Mouse (Mus musculus) neural tube, embryonic 14.5 days (tissue): ENCODE data around the gene Gm8127. TPM values are rescaled to one million over a fixed set of nuclear protein-coding genes. Genes with fewer than 3 reads are reported as not detected.
"Not testable (repeated sequence)": the region's sequence is repeated elsewhere in the genome, so short reads cannot be mapped to it uniquely, and the experiment has no call there.

Experiments used
- ATAC-seq: fragments of 200-750 bp; cut with Nextera tagmentation; 2 replicates; pipeline ENCODE4 v1.8.0; 2017; ENCODE audit warnings: low read depth, mild to moderate bottlenecking, moderate TSS enrichment, moderate library complexity
- H3K27ac ChIP-seq: fragments of 300-500 bp; sonication (generic); 2 replicates; pipeline ENCODE4 v1.5.1; 2014; ENCODE audit warnings: low read depth, mild to moderate bottlenecking, control low read depth, low read length, moderate library complexity, mixed read lengths
- H3K27me3 ChIP-seq: fragments of 300-500 bp; sonication (generic); 2 replicates; pipeline ENCODE4 v1.6.1; 2014; ENCODE audit warnings: low read length; ENCODE audit not compliant: control insufficient read depth, insufficient read depth
- H3K36me3 ChIP-seq: fragments of 300-500 bp; sonication (generic); 2 replicates; pipeline ENCODE4 v1.6.1; 2014; ENCODE audit warnings: low read length, mixed read lengths; ENCODE audit not compliant: control insufficient read depth, insufficient read depth
- H3K4me1 ChIP-seq: fragments of 300-500 bp; sonication (generic); 2 replicates; pipeline ENCODE4 v1.6.1; 2014; ENCODE audit warnings: low read length; ENCODE audit not compliant: control insufficient read depth, insufficient read depth
- H3K4me2 ChIP-seq: fragments of 300-500 bp; sonication (generic); 2 replicates; pipeline ENCODE4 v1.6.1; 2014; ENCODE audit warnings: mild to moderate bottlenecking, low read depth, low read length, control low read depth
- H3K4me3 ChIP-seq: fragments of 300-500 bp; sonication (generic); 2 replicates; pipeline ENCODE4 v1.5.1; 2014; ENCODE audit warnings: low read depth, low read length, control low read depth, mixed read lengths
- H3K9ac ChIP-seq: fragments of 300-500 bp; sonication (generic); replicated peaks from 2 replicates; pipeline ENCODE4 v1.6.1; 2014; ENCODE audit warnings: low read depth, mild to moderate bottlenecking, control low read depth, low read length, mixed read lengths
- H3K9me3 ChIP-seq: fragments of 300-500 bp; sonication (generic); 2 replicates; pipeline ENCODE4 v1.6.1; 2016; ENCODE audit warnings: low read length; ENCODE audit not compliant: control insufficient read depth
- WGBS: fragments of 180-500 bp; shearing (Covaris S2); extraction: QIAGEN DNeasy Blood & Tissue Kit; methylation state at CpG from one replicate; pipeline ENCODE4 v1.1.7; 2014; 5-methylcytosine and 5-hydroxymethylcytosine counted together
- polyA plus RNA-seq: library from polyadenylated mRNA; unstranded; fragments of >200 nt; fragmentation: Nextera tagmentation; extraction: Ambion mirVana; gene quantifications from 2 replicates; pipeline ENCODE4 v1.2.1, GENCODE M21; 2014

The Gm8127 gene
- polyA plus RNA-seq, 1 experiment from 2014 or later, result not detected

DNA sequence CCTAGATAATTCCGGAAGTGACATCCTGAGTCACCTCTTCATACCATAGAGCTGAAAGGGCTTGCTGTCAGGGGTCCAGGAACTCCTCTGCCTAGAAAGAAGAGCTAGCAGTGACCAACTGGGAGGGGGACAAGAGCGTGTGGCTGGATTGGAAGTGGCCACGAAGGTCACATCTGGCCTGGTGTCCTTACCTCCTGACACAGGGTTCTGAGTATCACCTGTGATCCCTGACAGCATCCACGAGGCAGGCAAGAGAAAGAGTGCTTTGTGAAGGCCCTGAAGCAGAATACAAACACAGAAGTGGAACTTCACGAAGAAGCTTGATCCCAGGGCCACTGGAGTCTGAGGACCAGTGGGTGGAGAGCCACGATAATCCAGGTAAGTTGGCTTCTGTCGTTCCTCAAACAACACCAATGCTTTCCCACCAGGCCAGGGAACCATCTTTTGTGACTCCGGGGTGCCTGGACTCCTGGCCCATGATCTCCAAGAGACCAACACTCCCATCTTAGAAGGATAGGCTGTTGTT lies 18.6 kb downstream of the Gm8127 start, which contains the start of gene Gm9732:
Gene Gm9732 (plus strand): TSS at position 51 of the 526 bp plus-strand sequence.
- H3K4me2 ChIP-seq, ATAC-seq: not testable (repeated sequence)
- 88% methylated on average over 8 of the region's 8 CpGs for WGBS

DNA sequence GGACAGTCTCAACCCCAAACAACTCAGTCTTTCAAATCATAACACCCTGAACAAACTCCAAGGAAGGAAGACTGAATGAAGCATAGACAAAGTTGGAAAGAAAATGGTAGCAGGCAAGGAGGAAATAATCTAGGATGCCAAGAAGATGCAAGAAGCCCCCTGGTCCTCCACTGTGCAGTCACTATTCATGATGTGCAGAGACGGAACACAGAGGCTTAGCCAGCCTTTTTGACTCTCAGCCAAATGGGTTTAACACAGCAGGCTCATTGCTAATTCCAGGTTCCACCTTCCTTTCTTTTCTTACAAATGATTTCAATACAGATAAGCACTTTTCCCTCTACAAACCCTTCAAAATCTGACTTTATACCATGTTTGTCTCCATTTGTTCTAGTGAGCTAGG lies 20.5 kb downstream of the Gm8127 start:
- not testable (repeated sequence) for ATAC-seq
- WGBS, result 85% methylated on average over 1 of the region's 1 CpGs

More for the DNA sequence above, 18.6 kb downstream of the Gm8127 start, which contains the start of gene Gm9732:
- H3K36me3 ChIP-seq, H3K27ac ChIP-seq, H3K9me3 ChIP-seq, H3K27me3 ChIP-seq, H3K9ac ChIP-seq, H3K4me3 ChIP-seq, H3K4me1 ChIP-seq: not testable (repeated sequence)

DNA sequence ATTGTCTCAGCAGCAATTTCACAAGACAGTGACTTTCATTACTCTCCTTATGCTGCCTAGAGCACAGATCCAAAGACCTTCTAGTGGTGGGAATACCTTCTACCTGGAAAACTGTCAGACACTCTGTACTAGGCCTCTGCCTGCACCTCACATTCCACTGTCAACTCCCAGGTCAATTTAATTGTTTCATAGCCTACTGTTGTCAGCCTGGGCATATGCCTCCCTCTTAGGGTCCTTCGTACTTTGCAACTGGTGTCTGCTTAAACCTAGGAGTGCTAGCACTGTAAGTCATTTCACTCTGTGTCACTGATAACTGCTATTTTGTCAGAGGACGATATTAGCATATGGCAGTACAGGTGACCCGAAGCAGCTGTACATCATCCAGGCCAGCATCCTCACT lies 24.4 kb downstream of the Gm8127 start:
- ATAC-seq, H3K9ac ChIP-seq, H3K36me3 ChIP-seq, H3K4me2 ChIP-seq, H3K27ac ChIP-seq, H3K9me3 ChIP-seq, H3K27me3 ChIP-seq, H3K4me1 ChIP-seq, H3K4me3 ChIP-seq: not testable (repeated sequence)
- 87% methylated on average over 3 of the region's 3 CpGs for WGBS

More for the DNA sequence above, 20.5 kb downstream of the Gm8127 start:
- H3K4me1 ChIP-seq, H3K36me3 ChIP-seq, H3K9me3 ChIP-seq, H3K4me2 ChIP-seq, H3K9ac ChIP-seq, H3K27ac ChIP-seq, H3K27me3 ChIP-seq, H3K4me3 ChIP-seq: not testable (repeated sequence)

DNA sequence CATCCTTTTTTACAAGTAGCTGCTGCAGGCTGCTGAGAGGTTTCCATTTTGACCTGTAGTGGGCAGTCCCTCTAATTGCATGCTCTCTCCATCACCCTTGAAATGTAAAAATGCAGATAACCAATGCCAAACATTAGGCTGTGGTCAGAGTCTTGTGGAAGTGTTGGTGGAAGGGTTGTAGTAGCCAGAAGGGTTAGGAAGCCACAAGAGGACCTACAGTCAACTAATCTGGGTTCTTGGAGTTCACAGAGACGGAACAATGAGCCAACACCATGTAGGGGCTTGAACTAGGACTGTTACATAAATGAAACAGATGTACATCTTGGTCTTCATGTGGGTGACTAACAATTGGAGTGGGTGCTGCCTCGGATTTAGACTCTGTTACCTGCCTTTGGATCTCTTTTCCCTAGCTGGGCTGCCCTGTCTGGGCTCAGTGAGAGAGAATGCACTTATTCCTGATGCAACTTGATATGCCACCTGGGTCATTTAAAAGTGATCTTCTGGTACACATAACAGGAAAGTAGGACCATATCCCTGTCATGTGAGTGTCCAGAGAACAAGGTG lies 25.0 kb downstream of the Gm8127 start:
- H3K27ac ChIP-seq, H3K4me3 ChIP-seq, H3K9ac ChIP-seq, H3K36me3 ChIP-seq, ATAC-seq, H3K27me3 ChIP-seq, H3K9me3 ChIP-seq, H3K4me1 ChIP-seq, H3K4me2 ChIP-seq: not testable (repeated sequence)
- WGBS, result 58% methylated on average over 2 of the region's 2 CpGs

DNA sequence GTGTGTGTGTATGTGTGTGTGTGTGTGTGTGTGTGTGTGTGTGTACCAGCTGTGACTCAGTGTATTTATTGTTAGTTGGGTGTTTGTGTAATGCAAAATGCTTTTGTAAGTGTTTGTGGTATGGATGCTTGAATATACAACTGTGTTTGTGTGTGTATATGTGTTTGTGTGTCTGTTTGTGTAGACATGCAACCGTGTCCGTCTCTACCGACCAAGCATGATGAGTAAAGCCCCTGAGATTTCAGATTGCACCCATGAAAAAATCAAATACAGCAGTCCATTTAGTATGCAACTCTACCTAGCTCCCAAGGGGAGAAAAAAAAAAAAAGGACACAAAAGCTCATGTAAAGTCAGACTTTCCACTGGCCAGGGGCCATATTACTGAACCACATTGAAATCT lies 30.2 kb downstream of the Gm8127 start:
- H3K27ac ChIP-seq, ATAC-seq, H3K9me3 ChIP-seq, H3K36me3 ChIP-seq, H3K4me1 ChIP-seq, H3K9ac ChIP-seq, H3K4me2 ChIP-seq, H3K4me3 ChIP-seq, H3K27me3 ChIP-seq: not testable (repeated sequence)
- 95% methylated on average over 3 of the region's 3 CpGs for WGBS

DNA sequence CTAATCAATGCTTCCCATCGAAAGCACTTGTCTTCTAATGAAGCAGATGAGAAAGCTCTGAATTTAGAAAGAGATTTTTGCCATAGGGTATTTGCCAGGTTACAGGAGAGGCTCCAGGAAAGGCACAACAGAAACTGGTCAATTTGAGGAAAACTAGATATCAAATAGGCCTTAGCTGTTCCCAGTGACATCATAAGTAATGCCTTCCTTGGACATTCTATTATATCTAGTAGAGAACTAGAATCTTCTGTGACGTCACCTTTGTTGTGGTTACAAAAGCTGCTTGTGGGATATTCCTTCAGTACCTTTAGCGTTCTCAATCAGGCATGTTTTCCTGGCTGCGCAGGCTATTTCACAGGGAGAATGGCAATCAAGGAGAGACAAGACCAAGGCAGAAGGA lies 35.3 kb downstream of the Gm8127 start, which contains the start of gene Gm8126:
Gene Gm8126 (plus strand): TSS at position 301 of the 400 bp plus-strand sequence.
- WGBS, result 88% methylated on average over 3 of the region's 4 CpGs
- not testable (repeated sequence) for H3K9ac ChIP-seq, H3K9me3 ChIP-seq, H3K4me1 ChIP-seq, H3K27ac ChIP-seq, ATAC-seq, H3K36me3 ChIP-seq, H3K4me2 ChIP-seq, H3K4me3 ChIP-seq, H3K27me3 ChIP-seq

DNA sequence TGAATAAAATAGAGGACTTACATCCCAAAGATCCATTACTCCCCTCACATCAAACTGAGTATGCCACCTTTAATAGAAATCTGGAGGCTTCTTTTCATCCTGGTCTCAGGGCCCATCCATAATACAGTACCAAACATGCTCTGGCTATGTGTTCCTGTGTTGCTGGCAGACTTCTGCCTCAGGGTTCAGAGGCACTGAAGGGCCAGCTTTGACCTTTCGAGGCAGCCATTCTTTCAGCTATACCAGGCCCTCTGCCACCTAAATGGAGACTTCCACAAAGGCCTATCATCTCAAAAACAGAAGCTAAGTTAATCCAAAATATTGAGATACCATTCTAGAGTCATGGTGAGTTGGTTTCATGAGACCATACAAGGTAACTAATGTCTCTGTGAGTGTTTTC lies 37.1 kb downstream of the Gm8127 start:
- WGBS, result 91% methylated on average over 1 of the region's 1 CpGs
- not testable (repeated sequence) for H3K4me3 ChIP-seq, H3K27ac ChIP-seq, H3K9me3 ChIP-seq, H3K36me3 ChIP-seq, ATAC-seq, H3K4me1 ChIP-seq, H3K27me3 ChIP-seq, H3K4me2 ChIP-seq, H3K9ac ChIP-seq

DNA sequence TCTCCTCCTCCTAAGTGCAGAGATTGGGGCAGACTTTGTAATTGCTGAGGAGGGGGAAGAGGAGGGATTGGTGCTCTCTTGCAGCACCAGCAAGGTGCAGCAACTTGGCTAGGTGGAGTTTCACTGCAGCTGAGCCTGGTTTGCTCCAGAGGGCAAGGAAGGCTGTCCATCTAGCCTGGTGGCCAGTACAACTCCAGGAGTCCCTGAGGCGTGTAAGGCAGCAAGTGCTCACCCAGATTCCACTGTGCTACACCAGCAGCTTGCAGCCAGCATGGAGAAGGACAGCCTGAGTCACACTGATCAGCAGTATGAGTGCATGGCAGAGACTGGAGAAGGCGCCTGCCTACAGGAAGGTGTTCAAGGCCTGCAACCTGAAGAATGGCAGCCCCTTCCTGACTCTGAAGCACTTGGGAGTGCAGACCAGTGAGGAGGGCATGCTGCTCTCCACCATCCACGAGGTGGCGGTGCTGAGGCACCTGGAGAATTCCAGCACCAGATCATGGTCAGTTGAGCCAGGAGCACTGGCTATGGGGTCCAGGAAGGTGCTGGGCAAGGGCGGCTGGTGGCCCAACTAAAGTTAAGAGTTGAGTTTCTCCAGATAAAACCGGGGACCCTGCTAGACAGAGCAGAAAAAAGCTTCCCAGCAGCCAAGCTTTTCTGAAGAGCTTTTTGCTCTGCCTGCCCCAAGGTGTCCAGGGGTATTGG lies 42.9 kb downstream of the Gm8127 start:
- H3K27ac ChIP-seq, H3K4me1 ChIP-seq, H3K36me3 ChIP-seq, H3K9ac ChIP-seq, H3K4me3 ChIP-seq, H3K4me2 ChIP-seq, H3K9me3 ChIP-seq, ATAC-seq, H3K27me3 ChIP-seq: not testable (repeated sequence)
- 42% methylated on average over 5 of the region's 6 CpGs for WGBS

DNA sequence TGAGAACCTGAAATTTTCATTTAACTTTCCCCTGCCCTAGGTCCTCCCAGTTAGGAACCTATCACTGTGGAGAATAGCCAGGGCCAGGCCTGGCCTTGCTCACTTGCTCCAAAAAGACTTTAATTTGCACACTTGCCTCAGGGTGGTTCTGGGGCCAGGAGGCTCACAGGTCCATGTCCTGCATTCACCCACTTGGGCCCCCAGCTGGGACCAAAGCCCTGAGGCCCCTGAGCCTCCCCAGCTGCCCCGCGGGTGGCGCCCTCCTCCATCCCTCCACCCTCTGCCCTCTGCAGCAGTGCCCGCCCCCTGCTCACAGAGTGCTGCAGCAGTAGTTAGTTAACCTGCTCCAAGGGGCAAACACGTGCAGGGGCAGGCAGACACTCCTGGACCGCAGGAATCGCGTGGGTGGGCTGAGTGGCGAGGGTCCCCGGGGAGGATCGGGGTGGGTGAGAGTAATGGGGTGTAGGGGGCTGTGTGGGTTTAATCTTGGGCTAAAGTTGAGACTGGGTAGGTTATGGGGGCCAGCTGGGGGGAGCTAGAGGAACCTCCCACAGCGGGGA lies 43.9 kb downstream of the Gm8127 start:
- H3K27me3 ChIP-seq, H3K27ac ChIP-seq, H3K4me3 ChIP-seq, H3K36me3 ChIP-seq, ATAC-seq, H3K9me3 ChIP-seq, H3K4me1 ChIP-seq, H3K4me2 ChIP-seq, H3K9ac ChIP-seq: not testable (repeated sequence)
- WGBS, result 16% methylated on average over 10 of the region's 12 CpGs
